Mouse (Mus musculus) MEL (cell line): ENCODE measurements around the gene Tagap1. TPM values are rescaled to one million over a fixed set of nuclear protein-coding genes. Genes with fewer than 3 reads are reported as not detected.
"Not testable (repeated sequence)": the region's sequence is repeated elsewhere in the genome, so short reads cannot be mapped to it uniquely, and the experiment has no call there.

Experiments used
- DNase-seq: peaks from one replicate; pipeline ENCODE4 v3.0.0; 2011; ENCODE audit warnings: low read depth, low spot score
- H3K27ac ChIP-seq: 2 replicates; pipeline ENCODE4 v1.5.1; 2012; ENCODE audit warnings: low read depth, mild to moderate bottlenecking, control low read depth, low read length, moderate library complexity; ENCODE audit not compliant: control insufficient read depth
- H3K27me3 ChIP-seq, 2 experiments: fragments of 150-350 bp in 1 of 2; sonication (generic) in 1 of 2; 2 replicates each; pipeline ENCODE4 v1.6.1; 2012; ENCODE audit warnings: low read length in 2 of 2, mild to moderate bottlenecking in 2 of 2, improper control_type of control experiment in 1 of 2, moderate library complexity in 1 of 2; ENCODE audit not compliant: insufficient read depth in 2 of 2, control insufficient read depth in 1 of 2
- H3K36me3 ChIP-seq, 2 experiments: 2 replicates each; pipeline ENCODE4 v1.6.1; 2012 to 2014; ENCODE audit warnings: low read length in 2 of 2, improper control_type of control experiment in 1 of 2, inconsistent platforms in 1 of 2, mild to moderate bottlenecking in 1 of 2; ENCODE audit not compliant: insufficient read depth in 2 of 2, control insufficient read depth in 1 of 2
- H3K4me1 ChIP-seq, 2 experiments: fragments of 150-350 bp in 1 of 2; sonication (generic) in 1 of 2; 2 replicates each; pipeline ENCODE4 v1.6.1; 2012; ENCODE audit warnings: low read length in 2 of 2, improper control_type of control experiment in 1 of 2, mild to moderate bottlenecking in 1 of 2; ENCODE audit not compliant: insufficient read depth in 2 of 2, control insufficient read depth in 1 of 2
- H3K4me3 ChIP-seq, 2 experiments: fragments of 150-350 bp in 1 of 2; sonication (generic) in 1 of 2; 2 replicates each; pipeline ENCODE4 v1.5.1; 2012; ENCODE audit warnings: low read depth in 2 of 2, low read length in 2 of 2, mild to moderate bottlenecking in 2 of 2, moderate library complexity in 2 of 2, control low read depth in 1 of 2, improper control_type of control experiment in 1 of 2; ENCODE audit not compliant: control insufficient read depth in 1 of 2, insufficient read depth in 1 of 2
- H3K79me2 ChIP-seq: 2 replicates; pipeline ENCODE4 v1.6.1; 2012; ENCODE audit warnings: mild to moderate bottlenecking, low read length, moderate library complexity; ENCODE audit not compliant: control insufficient read depth, poor library complexity, insufficient read depth
- H3K9ac ChIP-seq: 2 replicates; pipeline ENCODE4 v1.6.1; 2012; ENCODE audit warnings: low read depth, mild to moderate bottlenecking, control low read depth, low read length, moderate library complexity; ENCODE audit not compliant: control insufficient read depth, poor library complexity, severe bottlenecking
- H3K9me3 ChIP-seq: fragments of 150-350 bp; sonication (generic); replicated peaks from 2 replicates; pipeline ENCODE4 v1.6.1; 2012; ENCODE audit warnings: mild to moderate bottlenecking, low read length, improper control_type of control experiment, moderate library complexity; ENCODE audit not compliant: insufficient read depth
- polyA plus RNA-seq, 2 experiments: library from polyadenylated mRNA; stranded (reverse) in 1 of 2; unstranded in 1 of 2; fragments of >175 nt in 1 of 2; fragments of >200 nt in 1 of 2; gene quantifications; 2 replicates each; pipeline versions ENCODE4 v1.2.1 to v1.2.4; 2012; ENCODE audit warnings: low replicate concordance in 2 of 2, low read depth in 1 of 2; ENCODE audit not compliant: insufficient read length in 2 of 2, insufficient read depth in 1 of 2, missing spikeins in 1 of 2
- total RNA-seq: library from RNA; depleted of rRNA; stranded (reverse); fragments of 300-350 nt; gene quantifications from 2 replicates; pipeline ENCODE4 v1.2.3, GENCODE M21; 2012

The Tagap1 gene
- total and polyA plus RNA-seq, 3 experiments, result 17.6 to 25.2 TPM; not detected in 1

- not testable (repeated sequence) for DNase-seq
These were observed 14.0 kb upstream of the Tagap1 start for GRCm38 (mm10) chr17:6974985-6975384.

GRCm38 (mm10) chr17:6972836-6973396 is 12.0 kb upstream of the Tagap1 start:
- H3K27me3 ChIP-seq, H3K4me3 ChIP-seq, H3K27ac ChIP-seq, H3K9ac ChIP-seq, H3K79me2 ChIP-seq, H3K4me1 ChIP-seq, H3K9me3 ChIP-seq, DNase-seq, H3K36me3 ChIP-seq: not testable (repeated sequence)

More at GRCm38 (mm10) chr17:6974985-6975384, 14.0 kb upstream of the Tagap1 start:
- not testable (repeated sequence) for H3K79me2 ChIP-seq, H3K27me3 ChIP-seq, H3K9me3 ChIP-seq, H3K9ac ChIP-seq, H3K4me3 ChIP-seq, H3K27ac ChIP-seq, H3K36me3 ChIP-seq, H3K4me1 ChIP-seq

- DNase-seq, H3K4me1 ChIP-seq, H3K9ac ChIP-seq, H3K27ac ChIP-seq, H3K79me2 ChIP-seq, H3K4me3 ChIP-seq, H3K36me3 ChIP-seq, H3K9me3 ChIP-seq, H3K27me3 ChIP-seq: not testable (repeated sequence)
These were observed 10.3 kb upstream of the Tagap1 start for GRCm38 (mm10) chr17:6971238-6971637.

DNA sequence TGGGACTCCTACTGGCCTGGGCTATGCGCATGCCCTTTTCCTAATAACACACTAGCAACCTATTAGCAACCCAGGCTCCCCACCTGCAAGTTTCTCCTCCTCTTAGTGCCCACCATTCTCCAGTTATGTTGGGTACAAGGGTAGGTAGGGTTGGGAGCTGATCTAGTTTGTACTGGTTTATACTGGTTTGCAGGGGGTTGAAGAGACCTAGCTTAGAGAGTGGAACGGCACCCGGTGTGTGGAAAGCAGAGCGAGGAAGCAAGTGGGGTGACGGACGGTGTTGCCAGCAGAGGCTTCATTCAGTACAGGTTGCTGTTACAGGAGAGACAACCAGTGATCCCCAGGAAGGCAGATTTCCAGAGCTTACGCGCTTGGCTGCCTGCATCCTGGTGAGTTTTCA is 9.4 kb upstream of the Tagap1 start, which contains the start of gene Rnaset2b:
Gene Rnaset2b (plus strand): TSS at position 301 of the 400 bp plus-strand sequence.
- not testable (repeated sequence) for DNase-seq, H3K4me3 ChIP-seq, H3K4me1 ChIP-seq, H3K9me3 ChIP-seq, H3K36me3 ChIP-seq, H3K9ac ChIP-seq, H3K27ac ChIP-seq, H3K79me2 ChIP-seq, H3K27me3 ChIP-seq

GRCm38 (mm10) chr17:6967673-6968072 is 6.7 kb upstream of the Tagap1 start:
- H3K4me3 ChIP-seq, H3K79me2 ChIP-seq, H3K9me3 ChIP-seq, H3K36me3 ChIP-seq, H3K27ac ChIP-seq, H3K9ac ChIP-seq, H3K4me1 ChIP-seq, DNase-seq, H3K27me3 ChIP-seq: not testable (repeated sequence)
